Comparison of ENCODE assay signal across 20 mouse cellular contexts in genomic region chr5:114605981-114606380, GRCm38 (mm10). TPM values are rescaled to one million over a fixed set of nuclear protein-coding genes. Genes with fewer than 3 reads are reported as not detected.
DNase-seq lines count a peak whose midpoint lies in the region; ATAC-seq and TF ChIP-seq lines count a peak whose summit lies in the region.
"Had no signal": no experiment of that assay in that cellular context is flagged by ENCODE, and none has a peak within 500 bp of the region (broad histone marks: within the 10 kb centered on the region; RNA-seq: fewer than 3 reads in every experiment).

No protein-coding gene starts in this region.

- peak overlapping the region; percentile 23; the same call in 1 of the 2 replicates for H3K27ac ChIP-seq in hindbrain, embryonic 12.5 days
- H3K27ac ChIP-seq in hindbrain, embryonic 11.5 days (ENCODE audit: low read depth, low read length): no peak overlapping the region
- H3K27ac ChIP-seq in spleen, adult 2 months (ENCODE audit: insufficient read depth, low read length): peak overlapping the region; percentile 56
- H3K27ac ChIP-seq in midbrain, embryonic 15.5 days: peak overlapping the region; percentile 2; the same call in 1 of the 2 replicates
- H3K27ac ChIP-seq: gastrocnemius, adult 2 months; layer of hippocampus, adult 2 months had no signal

- no peak for TF ChIP-seq POLR2A in spleen, adult 2 months (IDR thresholded peaks at IDR 0.05; ENCODE audit: low read depth, low read length)

- no peak for DNase-seq in hindbrain, embryonic 11.5 days (ENCODE audit: low spot score)
- peak; percentile 52 to 59 for DNase-seq in spleen, adult 2 months (ENCODE audit: low read depth in 1 of 2, low spot score in 2 of 2)
- DNase-seq in spleen, postnatal 14 days (ENCODE audit: low spot score in 2 of 2): no peak
- no peak for DNase-seq in urinary bladder, postnatal 36 days (ENCODE audit: low spot score in 2 of 2)
- DNase-seq: adrenal gland, adult 8-10 months; cerebellum, adult 9-11 months; gastrocnemius, adult 2 months; heart, postnatal 10 days; kidney, adult 2 months; kidney, postnatal 14 days; left cerebral cortex, postnatal 4 days; liver, postnatal 0 days; lung, postnatal 10 days; retina, postnatal 1 day had no signal

- no peak overlapping the region for H3K4me3 ChIP-seq in hindbrain, embryonic 12.5 days
- no peak overlapping the region for H3K4me3 ChIP-seq in hindbrain, embryonic 11.5 days (ENCODE audit: low read depth, low read length)
- no peak overlapping the region for H3K4me3 ChIP-seq in spleen, adult 2 months (ENCODE audit: extremely low read depth, insufficient read depth, insufficient read length)
- no peak overlapping the region for H3K4me3 ChIP-seq in midbrain, embryonic 15.5 days
- H3K4me3 ChIP-seq: erythroblast, embryonic 14.5 days; gastrocnemius, adult 2 months; layer of hippocampus, adult 2 months had no signal

- no peak for ATAC-seq in hindbrain, embryonic 12.5 days (ENCODE audit: low FRiP score)
- ATAC-seq in hindbrain, embryonic 11.5 days (ENCODE audit: low FRiP score): no peak
- no peak for ATAC-seq in midbrain, embryonic 15.5 days (replicated peaks)
- no peak for ATAC-seq in erythroblast, adult 5-6 weeks (replicated peaks; ENCODE audit: low FRiP score, poor library complexity, severe bottlenecking)
- ATAC-seq: liver, postnatal 0 days had no signal

- no peaks in the 10 kb centered on the region for H3K9me3 ChIP-seq in hindbrain, embryonic 12.5 days (replicated peaks)
- H3K9me3 ChIP-seq in hindbrain, embryonic 11.5 days (ENCODE audit: control insufficient read depth, low read length): no peaks in the 10 kb centered on the region
- no peaks in the 10 kb centered on the region for H3K9me3 ChIP-seq in midbrain, embryonic 15.5 days

- H3K4me2 ChIP-seq in hindbrain, embryonic 12.5 days (replicated peaks): no peak overlapping the region
- no peak overlapping the region for H3K4me2 ChIP-seq in hindbrain, embryonic 11.5 days (replicated peaks; ENCODE audit: low read depth, low read length)
- no peak overlapping the region for H3K4me2 ChIP-seq in midbrain, embryonic 15.5 days
- H3K4me2 ChIP-seq: heart, embryonic 11.5 days had no signal

- peaks cover 4% of the 10 kb centered on the region; the same call in 1 of the 2 replicates for H3K36me3 ChIP-seq in hindbrain, embryonic 12.5 days
- H3K36me3 ChIP-seq in hindbrain, embryonic 11.5 days (ENCODE audit: control insufficient read depth, insufficient read depth, low read length): no peaks in the 10 kb centered on the region
- H3K36me3 ChIP-seq in spleen, adult 2 months (ENCODE audit: control insufficient read depth, insufficient read depth, low read length): peaks cover 1% of the 10 kb centered on the region; the same call in 1 of the 2 replicates
- no peaks in the 10 kb centered on the region for H3K36me3 ChIP-seq in midbrain, embryonic 15.5 days (replicated peaks)

- TF ChIP-seq CTCF in spleen, adult 2 months (IDR thresholded peaks at IDR 0.05; ENCODE audit: extremely low read depth, insufficient read depth, insufficient read length, insufficient replicate concordance): no peak

- H3K4me1 ChIP-seq in hindbrain, embryonic 12.5 days: peaks cover 57% of the 10 kb centered on the region
- peaks cover 8% of the 10 kb centered on the region for H3K4me1 ChIP-seq in hindbrain, embryonic 11.5 days (replicated peaks; ENCODE audit: control insufficient read depth, insufficient read depth, low read length)
- H3K4me1 ChIP-seq in spleen, adult 2 months (ENCODE audit: control insufficient read depth, insufficient read depth, insufficient read length): peaks cover 13% of the 10 kb centered on the region; the same call in 1 of the 2 replicates
- peaks cover 55% of the 10 kb centered on the region for H3K4me1 ChIP-seq in midbrain, embryonic 15.5 days

- no peak overlapping the region for H3K9ac ChIP-seq in hindbrain, embryonic 12.5 days
- no peak overlapping the region for H3K9ac ChIP-seq in hindbrain, embryonic 11.5 days (ENCODE audit: low read depth, low read length)
- no peak overlapping the region for H3K9ac ChIP-seq in midbrain, embryonic 15.5 days
- H3K9ac ChIP-seq: liver, postnatal 0 days had no signal

- WGBS in hindbrain, embryonic 12.5 days: 86% methylated on average over 6 of the region's 6 CpGs
- 93% methylated on average over 6 of the region's 6 CpGs for WGBS in hindbrain, embryonic 11.5 days
- 42% methylated on average over 6 of the region's 6 CpGs for WGBS in spleen, adult 2 months
- 82% methylated on average over 6 of the region's 6 CpGs for WGBS in midbrain, embryonic 15.5 days

- no peaks in the 10 kb centered on the region; the same call in none of the 2 replicates for H3K27me3 ChIP-seq in hindbrain, embryonic 12.5 days
- H3K27me3 ChIP-seq in hindbrain, embryonic 11.5 days (ENCODE audit: control insufficient read depth, insufficient read depth, low read length): no peaks in the 10 kb centered on the region
- no peaks in the 10 kb centered on the region for H3K27me3 ChIP-seq in spleen, adult 2 months (ENCODE audit: control insufficient read depth, insufficient read depth, low read length)
- no peaks in the 10 kb centered on the region for H3K27me3 ChIP-seq in midbrain, embryonic 15.5 days (replicated peaks)

RNA-seq across cellular contexts. Expression of gene Fam222a, which starts 38.2 kb away (rescaled TPM):
- 9.4 and 9.9 TPM in 2 replicates for polyA plus RNA-seq in hindbrain, embryonic 12.5 days (2016; fragmentation: Nextera tagmentation; extraction: Ambion mirVana)
- 4.8 and 6.5 TPM in 2 replicates for polyA plus RNA-seq in hindbrain, embryonic 11.5 days (2014; fragmentation: Nextera tagmentation; extraction: Ambion mirVana)
- polyA plus RNA-seq in spleen, adult 2 months (2012; rRNA removed): 2.8 and 4.6 TPM in 2 replicates
- 7.1 and 8.1 TPM in 2 replicates for polyA plus RNA-seq in midbrain, embryonic 15.5 days (2015; fragmentation: Nextera tagmentation; extraction: Ambion mirVana)
- total RNA-seq in erythroblast, adult 5-6 weeks (2015; ENCODE audit: low replicate concordance): 1.2 TPM in 1 of 2 replicates, not detected in the other
- total RNA-seq in erythroblast, adult 5-6 weeks (2017; ENCODE audit: low replicate concordance): not detected in 2 replicates

RNA-seq across cellular contexts. Expression of gene Trpv4, which starts 52.2 kb away (rescaled TPM):
- 1.3 and 1.5 TPM in 2 replicates for polyA plus RNA-seq in hindbrain, embryonic 12.5 days (2016; fragmentation: Nextera tagmentation; extraction: Ambion mirVana)
- 0.38 and 0.85 TPM in 2 replicates for polyA plus RNA-seq in hindbrain, embryonic 11.5 days (2014; fragmentation: Nextera tagmentation; extraction: Ambion mirVana)
- 4.2 and 5.3 TPM in 2 replicates for polyA plus RNA-seq in spleen, adult 2 months (2012; rRNA removed)
- 0.69 and 0.92 TPM in 2 replicates for polyA plus RNA-seq in midbrain, embryonic 15.5 days (2015; fragmentation: Nextera tagmentation; extraction: Ambion mirVana)
- total RNA-seq in erythroblast, adult 5-6 weeks (2015; ENCODE audit: low replicate concordance): 0.42 TPM in 1 of 2 replicates, not detected in the other
- not detected in 2 replicates for total RNA-seq in erythroblast, adult 5-6 weeks (2017; ENCODE audit: low replicate concordance)

Comparison
In these comparisons a context has a peak if more than half of its experiments do, and no peak if none do; other contexts are left out.
1. DNase-seq: peak in spleen, adult 2 months (2 of 2); none in hindbrain, embryonic 11.5 days (single experiment), spleen, postnatal 14 days (0 of 2) and urinary bladder, postnatal 36 days (0 of 2).